Mouse (Mus musculus) kidney, adult 2 months (tissue): ENCODE measurements around the gene Ubtd2. TPM values are rescaled to one million over a fixed set of nuclear protein-coding genes. Genes with fewer than 3 reads are reported as not detected.
A peak's percentile ranks its signal among the peaks of the same experiment; 100 is the strongest.

Experiments used
- DNase-seq: peaks from one replicate; pipeline ENCODE4 v3.0.0; 2021
- H3K27ac ChIP-seq: fragments of 200-500 bp; 2 replicates; pipeline ENCODE4 v1.5.1; 2012; ENCODE audit warnings: low read depth, low read length, control low read depth, inconsistent platforms; ENCODE audit not compliant: insufficient read depth
- H3K27me3 ChIP-seq: fragments of 200-500 bp; replicated peaks from 2 replicates; pipeline ENCODE4 v1.6.1; 2012; ENCODE audit warnings: mild to moderate bottlenecking, moderate library complexity, low read length, inconsistent platforms; ENCODE audit not compliant: control insufficient read depth, insufficient read depth
- H3K36me3 ChIP-seq: fragments of 200-500 bp; 2 replicates; pipeline ENCODE4 v1.6.1; 2012; ENCODE audit warnings: mild to moderate bottlenecking, moderate library complexity, low read length, inconsistent platforms; ENCODE audit not compliant: control insufficient read depth, insufficient read depth
- H3K4me1 ChIP-seq: fragments of 200-500 bp; 2 replicates; pipeline ENCODE4 v1.6.1; 2011; ENCODE audit warnings: low read length; ENCODE audit not compliant: control insufficient read depth, insufficient read depth
- H3K4me3 ChIP-seq: fragments of 200-500 bp; 2 replicates; pipeline ENCODE4 v1.5.1; 2011; ENCODE audit warnings: mild to moderate bottlenecking, low read depth, low read length, control low read depth; ENCODE audit not compliant: insufficient read depth
- CTCF ChIP-seq: fragments of 200-500 bp; conservative IDR thresholded peaks from 2 replicates; pipeline ENCODE4 v1.5.1; 2011; ENCODE audit warnings: low read depth, mild to moderate bottlenecking, control low read depth, low read length, moderate library complexity, mixed read lengths; ENCODE audit not compliant: insufficient read depth, insufficient read length
- POLR2A ChIP-seq: fragments of 200-500 bp; IDR thresholded peaks from one replicate; pipeline ENCODE4 v1.6.1; 2011; ENCODE audit warnings: low read depth, low read length, control low read depth
- WGBS: fragments of 180-500 bp; shearing (Covaris S2); methylation state at CpG from one replicate; pipeline ENCODE4 v1.1.7; 2018; 5-methylcytosine and 5-hydroxymethylcytosine counted together
- polyA plus RNA-seq: library from polyadenylated mRNA; depleted of rRNA; stranded (reverse); fragments of >200 nt; gene quantifications from 2 replicates; pipeline ENCODE4 v1.2.3, GENCODE M21; 2012

The Ubtd2 gene
- polyA plus RNA-seq, 1 experiment, result 4.6 TPM

- TF ChIP-seq POLR2A (no peak), CTCF (no peak)
- no peak overlapping the region for H3K4me3 ChIP-seq
- no peaks in the 10 kb centered on the region for H3K36me3 ChIP-seq
- no peak for DNase-seq
- H3K4me1 ChIP-seq, result no peaks in the 10 kb centered on the region
- no peak overlapping the region for H3K27ac ChIP-seq
- 93% methylated on average over 1 of the region's 1 CpGs for WGBS
- no peaks in the 10 kb centered on the region for H3K27me3 ChIP-seq
Measured at GRCm38 (mm10) chr11:32519354-32519753, 64.2 kb downstream of the Ubtd2 start.

DNA sequence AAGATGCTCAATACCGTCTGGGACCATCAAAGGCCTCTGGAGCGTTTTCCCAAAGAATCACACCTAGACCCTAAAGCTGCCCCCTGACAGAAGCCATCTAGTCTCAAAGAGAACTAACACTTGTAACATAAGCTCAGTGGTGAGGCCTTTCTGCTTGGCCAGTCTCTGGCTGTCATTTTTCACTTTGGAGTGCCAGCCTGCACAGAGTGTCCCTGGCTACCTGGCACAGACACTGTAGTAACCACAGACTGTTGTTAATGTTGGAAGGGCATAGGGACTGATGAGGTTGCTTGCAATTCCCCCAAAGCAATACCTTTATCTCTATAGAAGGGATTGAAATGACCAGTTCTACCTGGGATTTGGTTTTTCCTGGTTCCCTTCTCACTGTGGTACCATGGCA is 66.1 kb downstream of the Ubtd2 start:
- WGBS, result 88% methylated on average over 2 of the region's 2 CpGs
- H3K4me1 ChIP-seq, result no peaks in the 10 kb centered on the region

GRCm38 (mm10) chr11:32524122-32524920 is 69.2 kb downstream of the Ubtd2 start:
- no peak for DNase-seq
- no peaks in the 10 kb centered on the region for H3K36me3 ChIP-seq
- no peak overlapping the region for H3K4me3 ChIP-seq
- WGBS, result 68% methylated on average over 11 of the region's 11 CpGs
- no peak for TF ChIP-seq POLR2A
- no peak for TF ChIP-seq CTCF
- H3K27me3 ChIP-seq, result no peaks in the 10 kb centered on the region
- no peak overlapping the region for H3K27ac ChIP-seq
- no peaks in the 10 kb centered on the region for H3K4me1 ChIP-seq

More for the DNA sequence above, 66.1 kb downstream of the Ubtd2 start:
- no peak overlapping the region for H3K27ac ChIP-seq
- no peaks in the 10 kb centered on the region for H3K27me3 ChIP-seq
- H3K4me3 ChIP-seq, result no peak overlapping the region
- no peaks in the 10 kb centered on the region for H3K36me3 ChIP-seq
- no peak for TF ChIP-seq CTCF
- TF ChIP-seq POLR2A, result no peak
- DNase-seq, result no peak

GRCm38 (mm10) chr11:32527006-32527405 is 71.8 kb downstream of the Ubtd2 start:
- Histone ChIP-seq H3K27ac (no peak overlapping the region), H3K36me3 (no peaks in the 10 kb centered on the region), H3K27me3 (no peaks in the 10 kb centered on the region), H3K4me3 (no peak overlapping the region), H3K4me1 (no peaks in the 10 kb centered on the region)
- TF ChIP-seq CTCF (no peak), POLR2A (no peak)
- DNase-seq, result no peak
- 93% methylated on average over 4 of the region's 4 CpGs for WGBS

DNA sequence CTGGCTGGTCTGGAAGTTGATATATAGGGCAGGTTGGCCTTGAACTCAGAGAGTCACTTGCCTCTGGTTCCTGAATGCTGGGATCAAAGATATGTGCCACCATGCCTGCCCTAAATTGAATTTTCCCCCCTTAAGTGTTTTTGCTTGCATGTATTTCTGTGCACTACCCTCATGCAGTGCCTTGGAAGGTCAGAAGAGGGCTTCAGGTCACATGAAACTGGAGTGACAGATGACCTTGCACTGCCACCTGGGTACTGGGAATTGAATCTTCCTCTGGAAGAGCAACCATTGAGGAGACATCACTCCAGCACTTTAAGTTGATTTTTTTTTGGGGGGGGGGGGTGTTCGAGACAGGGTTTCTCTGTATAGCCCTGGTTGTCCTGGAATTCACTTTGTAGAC is 75.0 kb downstream of the Ubtd2 start:
- H3K36me3 ChIP-seq, result no peaks in the 10 kb centered on the region
- no peaks in the 10 kb centered on the region for H3K27me3 ChIP-seq
- H3K4me3 ChIP-seq, result no peak overlapping the region
- WGBS, result 100% methylated on average over 1 of the region's 1 CpGs
- no peak for DNase-seq
- H3K4me1 ChIP-seq, result no peaks in the 10 kb centered on the region
- H3K27ac ChIP-seq, result no peak overlapping the region
- TF ChIP-seq CTCF, result peak; percentile 35; the same call in 1 of the 2 replicates
- TF ChIP-seq POLR2A, result no peak

DNA sequence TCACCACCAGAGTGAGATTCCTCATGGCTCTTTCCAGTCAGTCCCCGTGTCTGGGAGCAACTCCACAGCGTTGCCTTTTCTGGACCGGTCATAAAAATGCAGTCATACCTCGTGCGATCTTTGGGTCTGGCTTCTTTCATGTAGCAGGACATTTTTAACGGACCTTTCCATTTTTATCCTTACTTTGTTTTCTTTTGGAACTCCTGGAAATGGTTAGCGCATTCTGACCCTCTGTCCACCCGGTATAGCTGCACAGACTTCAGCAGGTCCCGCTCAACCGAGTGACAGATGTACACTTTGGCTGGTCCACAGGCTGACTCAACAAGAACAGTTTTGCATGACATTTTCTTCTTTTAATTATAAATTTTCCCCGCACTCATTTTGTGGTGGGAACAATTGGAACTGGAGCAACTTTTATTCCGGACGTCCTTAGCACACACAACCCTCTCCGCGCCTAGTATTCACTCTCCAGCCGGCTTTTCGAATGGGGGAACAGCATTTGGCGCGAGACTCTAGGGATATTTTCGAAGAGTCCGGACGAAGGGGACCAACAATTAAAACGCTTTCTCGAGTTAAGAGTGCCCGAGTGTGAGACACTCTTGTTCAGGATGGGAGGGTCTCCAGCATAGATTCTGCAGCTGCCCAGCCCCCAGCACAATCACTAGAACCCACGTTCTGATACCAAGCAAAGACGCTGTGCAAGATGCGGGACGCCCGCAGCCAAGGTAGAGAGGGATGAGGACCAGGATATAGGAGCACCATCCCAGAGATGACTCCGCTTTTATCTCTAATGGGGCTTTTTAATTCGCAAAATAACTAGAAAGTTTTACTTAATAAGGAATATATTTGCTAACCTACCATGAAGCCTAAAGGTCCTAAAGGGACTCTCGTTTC is 76.9 kb downstream of the Ubtd2 start, which contains the start of gene Efcab9:
Gene Efcab9 (minus strand): TSS at position 211 of the 894 bp plus-strand sequence.
- no peaks in the 10 kb centered on the region for H3K4me1 ChIP-seq
- H3K36me3 ChIP-seq, result no peaks in the 10 kb centered on the region
- 5% methylated on average over 33 of the region's 33 CpGs for WGBS
- no peak within 1 kb of the TSS for H3K27ac ChIP-seq
- no peak for DNase-seq
- TF ChIP-seq POLR2A (no peak), CTCF (no peak)
- H3K4me3 ChIP-seq, result peak within 1 kb of the TSS; percentile 80
- H3K27me3 ChIP-seq, result no peaks in the 10 kb centered on the region
